Mouse (Mus musculus) G1E (cell line): ENCODE measurements around the gene Myom1.

Experiments used
- CTCF ChIP-seq: IDR thresholded peaks from 2 replicates; pipeline ENCODE4 v1.5.1; 2012; ENCODE audit warnings: low read depth, low read length, inconsistent platforms, mixed read lengths
- GATA1 ChIP-seq: IDR thresholded peaks from 2 replicates; pipeline ENCODE4 v1.6.1; 2012; ENCODE audit warnings: borderline replicate concordance, low read length, inconsistent platforms, mixed read lengths
- GATA2 ChIP-seq: IDR thresholded peaks from 2 replicates; pipeline ENCODE4 v1.6.1; 2012; ENCODE audit warnings: low read depth, low read length, inconsistent platforms, borderline replicate concordance
- POLR2AphosphoS5 ChIP-seq: IDR thresholded peaks from 2 replicates; pipeline ENCODE4 v1.6.1; 2012; ENCODE audit warnings: low read depth, low read length, inconsistent platforms; ENCODE audit not compliant: insufficient replicate concordance

- TF ChIP-seq CTCF = no peak
- TF ChIP-seq GATA1 = no peak
- TF ChIP-seq GATA2 = no peak
- TF ChIP-seq POLR2AphosphoS5 = no peak
Observed at GRCm38 (mm10) chr17:70967191-70967590, 35.2 kb upstream of the Myom1 start.
